Mouse (Mus musculus): ENCODE measurements around the gene Cald1.

The Cald1 gene

DNA sequence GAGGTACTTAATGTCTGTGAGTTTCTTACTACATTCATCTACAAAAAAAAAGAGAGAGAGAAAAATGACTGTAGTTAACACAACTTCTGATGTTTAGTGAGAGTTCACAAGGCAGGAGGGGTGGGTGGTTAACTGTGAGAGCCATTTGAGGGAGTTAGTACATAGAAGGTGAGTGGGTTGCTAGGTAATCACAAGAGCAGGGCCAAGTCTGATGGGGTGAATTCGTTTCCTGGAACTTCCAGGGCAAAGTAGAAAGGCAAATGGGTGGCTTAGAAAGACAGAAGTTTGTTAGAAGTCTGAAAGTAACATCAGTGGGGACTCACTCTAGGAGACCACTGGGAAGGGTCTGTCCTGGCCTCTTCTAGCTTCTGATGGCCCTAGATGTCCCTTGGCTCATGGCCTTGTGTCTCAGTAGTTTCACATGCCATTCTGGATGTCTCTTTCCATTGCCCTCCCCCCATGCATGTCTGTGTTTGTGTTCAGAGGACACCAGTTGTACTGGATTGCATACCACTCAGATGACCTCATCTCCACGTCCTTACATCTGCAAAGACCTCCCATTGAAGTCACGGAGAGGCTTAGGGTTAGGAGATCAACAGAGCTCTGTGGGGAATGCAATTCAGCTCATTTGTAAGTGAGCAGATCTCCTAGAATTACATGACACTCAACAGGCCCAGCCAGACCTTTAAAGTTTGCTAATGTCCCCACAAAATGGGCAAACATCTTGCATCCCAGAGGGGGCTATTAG lies 118.8 kb downstream of the Cald1 start:
- no peak for DNase-seq (ENCODE audit: low read depth, low spot score)

DNA sequence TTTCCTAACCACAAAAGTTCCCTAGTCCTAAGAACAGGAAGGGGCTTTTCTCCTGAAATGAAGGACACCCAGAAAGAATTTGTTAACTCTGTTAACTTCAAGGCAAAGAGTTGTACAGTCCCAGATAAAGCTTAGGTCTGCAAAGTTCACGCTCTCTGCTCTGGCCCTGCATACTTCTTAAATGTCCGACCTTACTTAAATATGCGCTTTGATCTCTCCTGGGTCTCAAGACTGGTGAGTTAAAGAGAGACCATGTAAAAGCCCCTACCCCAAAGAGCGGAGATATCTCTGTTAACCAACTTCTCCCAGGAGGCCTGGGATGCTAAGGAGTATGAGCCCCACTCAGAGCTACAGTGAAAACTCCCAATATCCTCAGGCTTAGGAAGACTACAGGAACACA lies 119.4 kb downstream of the Cald1 start:
- no peak for DNase-seq (ENCODE audit: low read depth, low spot score)

DNA sequence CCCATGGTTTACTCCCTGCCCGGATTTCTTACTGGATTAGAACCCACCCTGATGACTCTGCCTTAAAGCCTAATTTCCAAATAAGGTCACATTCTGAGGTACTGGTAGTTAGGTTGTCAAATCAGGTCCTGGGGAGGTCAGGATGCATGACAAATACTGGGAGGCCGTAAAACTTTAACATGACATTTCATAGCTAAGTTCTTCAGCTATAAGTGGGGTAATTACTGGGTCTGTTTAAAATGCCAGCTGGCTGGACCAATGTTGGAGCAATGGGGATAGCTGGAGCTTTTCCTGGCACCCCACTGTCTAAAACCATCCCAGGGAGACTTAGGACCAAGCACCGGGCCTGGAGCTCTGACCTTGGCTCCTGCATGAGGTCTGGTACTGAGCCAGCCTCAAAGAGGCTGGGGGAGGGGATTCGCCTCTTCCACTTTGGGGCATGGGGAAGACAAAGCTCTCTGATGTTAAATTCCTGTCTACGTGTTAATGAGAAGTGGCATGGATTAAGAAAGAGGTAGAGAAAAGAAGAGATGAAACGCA lies 120.9 kb downstream of the Cald1 start:
- DNase-seq (ENCODE audit: low read depth, low spot score) = no peak

DNA sequence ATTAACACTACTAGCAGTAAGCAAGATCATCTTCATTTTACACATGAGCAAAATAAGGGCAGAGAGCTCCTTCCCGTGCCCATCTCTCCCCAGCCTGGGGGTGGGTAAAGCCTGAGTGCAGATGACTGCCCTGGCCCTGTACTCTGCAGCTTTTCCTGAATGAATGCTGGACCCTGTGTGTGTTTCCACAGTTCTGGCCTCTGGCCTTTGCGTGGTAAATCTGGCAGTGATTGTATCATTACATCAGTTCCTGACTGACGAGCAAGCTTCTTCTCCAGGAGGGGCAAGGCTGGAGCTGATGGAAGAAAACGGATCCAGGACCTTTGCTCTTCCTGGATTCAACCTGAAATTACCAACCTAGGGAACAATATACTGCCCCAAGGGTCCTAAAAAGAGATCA lies 122.1 kb downstream of the Cald1 start:
- no peak for DNase-seq (ENCODE audit: low read depth, low spot score)

DNA sequence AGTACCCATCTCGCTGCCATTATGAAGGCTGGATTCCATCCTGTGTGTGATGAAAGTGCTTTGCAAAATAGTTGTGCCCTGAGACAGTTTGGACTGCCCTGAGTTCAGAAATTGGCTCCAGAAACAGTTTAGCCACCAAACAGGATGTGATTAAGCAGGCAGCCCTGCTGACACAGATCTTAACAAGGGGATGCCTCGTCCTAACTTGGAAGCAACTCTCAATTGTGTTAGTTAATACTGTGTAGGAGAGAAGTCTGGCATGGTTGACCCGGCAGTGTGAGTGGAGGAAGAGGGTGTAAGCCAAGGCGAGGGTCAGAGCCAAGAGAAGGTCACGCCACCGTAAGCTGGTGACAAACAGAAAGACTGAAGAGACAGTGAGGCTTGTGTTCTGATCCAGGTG lies 123.4 kb downstream of the Cald1 start:
- no peak for DNase-seq (ENCODE audit: low read depth, low spot score)

DNA sequence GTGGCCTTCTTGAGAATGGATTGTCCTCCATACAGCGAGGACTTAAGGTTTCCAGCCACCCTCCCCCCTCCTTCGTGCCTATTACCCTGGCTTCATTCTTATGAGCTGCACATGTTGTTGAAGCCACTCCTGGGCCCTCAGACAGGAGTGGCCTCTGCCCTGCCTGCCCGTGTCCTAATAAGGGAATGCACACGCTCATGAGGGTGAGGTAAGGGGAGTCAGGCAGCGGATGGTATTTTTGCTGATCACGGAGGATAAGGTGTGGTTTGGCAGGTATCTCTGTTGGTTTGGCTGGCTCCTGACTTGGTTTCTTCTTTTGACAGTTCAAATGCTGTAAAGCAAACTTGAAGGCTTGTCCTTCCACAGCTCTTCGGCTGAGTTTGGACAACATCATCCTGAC lies 124.4 kb downstream of the Cald1 start:
- DNase-seq (ENCODE audit: low read depth, low spot score) = no peak

DNA sequence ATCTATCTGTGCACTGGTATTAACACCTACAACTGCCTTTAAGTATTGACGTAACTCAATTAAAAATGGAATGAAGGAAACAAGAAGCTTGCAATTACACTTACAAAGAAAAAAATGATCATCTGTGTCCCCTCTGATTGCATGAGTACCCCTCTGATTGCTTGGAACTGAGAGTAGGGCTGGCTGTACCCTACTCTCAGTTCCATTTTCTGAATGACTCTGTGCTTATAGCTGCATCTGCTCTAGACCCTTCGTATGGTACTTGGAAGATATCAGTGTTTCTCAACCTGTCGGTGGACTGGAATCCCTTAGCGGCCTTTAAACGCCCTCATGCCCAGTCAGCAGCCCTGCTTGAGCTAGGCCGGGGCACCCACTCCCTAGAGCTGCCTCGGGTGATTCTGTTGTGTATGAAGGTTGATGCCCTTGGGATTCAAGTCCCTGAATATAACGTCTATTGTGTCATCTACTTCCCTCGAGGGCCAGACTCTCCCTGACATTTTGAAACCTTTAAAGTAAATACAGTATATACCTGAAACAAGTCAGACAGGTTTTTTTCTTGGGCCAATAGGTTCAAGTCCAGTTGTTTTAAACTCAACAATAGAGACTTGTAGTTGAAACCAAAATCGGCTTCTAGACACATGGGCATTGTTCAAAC lies 125.1 kb downstream of the Cald1 start:
- DNase-seq (ENCODE audit: low read depth, low spot score) = no peak

DNA sequence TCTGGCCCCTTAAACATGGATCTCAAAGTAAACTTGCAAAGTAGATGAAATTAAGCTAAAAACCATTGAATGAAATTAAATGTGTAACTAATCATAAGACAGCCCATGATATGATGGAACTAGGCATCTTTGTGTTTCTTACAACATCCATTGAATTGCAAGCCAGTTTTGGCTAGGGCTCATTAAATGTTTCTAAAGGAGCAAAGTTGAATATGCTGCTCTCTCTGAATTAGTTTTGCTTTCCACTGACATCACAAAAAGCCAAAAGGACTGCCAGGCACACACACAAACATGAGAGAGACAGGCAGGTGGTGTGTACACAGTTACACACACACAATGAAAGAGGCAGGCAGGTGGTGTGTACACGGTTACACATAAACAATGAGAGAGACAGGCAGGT lies 127.4 kb downstream of the Cald1 start:
- no peak for DNase-seq (ENCODE audit: low read depth, low spot score)

DNA sequence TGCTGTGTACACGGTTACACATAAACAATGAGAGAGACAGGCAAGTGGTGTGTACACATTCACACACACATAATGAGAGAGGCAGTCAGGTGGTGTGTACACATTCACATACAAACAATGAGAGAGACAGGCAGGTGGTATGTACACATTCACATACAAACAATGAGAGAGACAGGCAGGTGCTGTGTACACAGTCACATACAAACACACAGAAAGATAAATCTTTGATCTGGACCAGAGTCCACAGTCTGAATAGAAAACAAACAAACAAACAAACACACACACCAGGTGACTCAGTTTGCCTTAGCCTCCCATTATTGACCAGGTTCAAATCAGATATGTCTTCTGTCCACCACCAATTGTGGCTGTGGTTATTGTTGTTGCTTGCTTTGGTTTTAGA lies 127.8 kb downstream of the Cald1 start:
- DNase-seq (ENCODE audit: low read depth, low spot score) = no peak

DNA sequence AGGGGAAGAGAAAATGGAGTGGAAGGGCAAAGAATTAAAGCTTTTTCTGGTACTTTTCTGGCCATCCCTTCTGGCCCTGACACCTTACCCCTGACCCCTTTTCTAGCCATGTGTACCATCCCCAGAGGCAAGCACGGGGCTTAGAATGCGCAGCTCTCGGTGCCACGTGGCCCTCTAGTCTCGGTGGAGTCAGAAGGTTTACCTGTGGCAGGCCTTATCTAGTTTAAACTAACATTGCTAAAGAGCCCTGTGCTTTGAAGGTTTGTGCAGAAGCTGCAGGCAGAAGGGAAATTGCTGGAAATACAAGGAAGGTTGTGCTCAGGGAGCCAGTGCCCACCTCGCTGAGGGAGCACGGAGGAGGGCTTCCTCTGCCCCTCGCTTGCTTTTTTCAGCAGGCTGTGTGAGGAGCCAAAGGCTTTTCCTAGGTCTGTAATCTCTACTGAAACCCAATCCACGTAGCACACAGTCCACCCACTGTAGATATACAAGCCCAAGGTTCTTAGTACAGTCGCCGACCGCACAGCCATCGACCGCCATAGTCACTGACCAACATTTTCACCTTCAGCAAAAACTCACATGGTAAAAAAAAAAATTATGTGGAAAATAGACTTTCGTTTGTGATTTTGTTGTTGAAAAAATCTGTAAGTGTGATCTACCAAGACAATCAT lies 129.2 kb downstream of the Cald1 start:
- DNase-seq (ENCODE audit: low read depth, low spot score) = no peak

DNA sequence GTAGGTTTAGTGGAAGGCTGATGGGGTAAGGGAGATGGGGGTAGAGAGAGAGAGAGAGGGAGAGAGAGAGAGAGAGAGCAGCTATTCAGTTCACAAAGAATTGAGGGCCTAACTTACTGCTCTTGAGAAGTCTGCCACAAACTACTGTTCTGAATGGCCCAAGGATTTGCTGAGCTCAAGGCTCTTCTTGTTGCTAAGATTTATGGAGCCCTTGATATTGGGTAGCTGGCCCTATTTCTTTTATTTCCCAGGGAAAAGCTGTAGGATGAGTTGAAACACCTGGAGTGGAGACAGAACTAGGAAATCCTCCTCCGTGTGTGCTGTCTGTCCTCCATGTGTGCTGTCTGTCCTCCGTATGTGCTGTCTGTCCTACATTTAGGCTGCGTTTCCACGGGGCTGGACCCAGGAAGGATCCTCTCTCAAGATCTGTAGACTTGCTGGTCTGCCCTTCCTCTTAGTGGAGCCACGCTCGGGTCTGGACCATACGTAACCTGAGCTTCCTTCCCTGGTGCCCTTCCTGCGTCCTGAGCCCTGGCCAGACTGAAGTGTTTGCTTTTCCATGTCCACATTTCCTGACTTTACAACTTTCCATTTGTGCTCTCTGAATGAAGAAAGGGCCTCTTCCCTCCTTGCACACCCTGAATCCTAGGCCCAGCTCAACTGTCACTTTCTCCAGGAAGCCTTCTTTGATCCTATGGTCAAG lies 131.3 kb downstream of the Cald1 start:
- no peak for DNase-seq (ENCODE audit: low read depth, low spot score)

DNA sequence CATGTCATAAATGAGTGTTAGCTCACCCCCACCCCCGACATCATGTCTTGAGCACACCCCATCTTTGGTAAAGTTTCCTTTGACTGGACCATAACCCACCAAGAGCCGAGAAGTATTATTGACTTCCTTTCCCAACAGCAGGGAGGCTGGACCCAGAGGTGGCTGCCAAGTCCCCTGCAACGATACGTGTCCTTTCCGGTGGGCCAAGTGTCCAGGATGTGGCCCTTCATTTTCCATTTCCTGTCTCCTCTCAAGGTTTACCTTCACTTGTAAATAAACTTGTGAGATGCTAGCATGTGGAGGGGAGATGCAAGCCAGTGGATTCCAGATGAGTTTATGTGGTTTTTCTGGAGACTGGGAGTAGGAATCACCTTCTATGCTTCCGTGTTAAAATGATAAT lies 132.7 kb downstream of the Cald1 start:
- no peak for DNase-seq (ENCODE audit: low read depth, low spot score)

DNA sequence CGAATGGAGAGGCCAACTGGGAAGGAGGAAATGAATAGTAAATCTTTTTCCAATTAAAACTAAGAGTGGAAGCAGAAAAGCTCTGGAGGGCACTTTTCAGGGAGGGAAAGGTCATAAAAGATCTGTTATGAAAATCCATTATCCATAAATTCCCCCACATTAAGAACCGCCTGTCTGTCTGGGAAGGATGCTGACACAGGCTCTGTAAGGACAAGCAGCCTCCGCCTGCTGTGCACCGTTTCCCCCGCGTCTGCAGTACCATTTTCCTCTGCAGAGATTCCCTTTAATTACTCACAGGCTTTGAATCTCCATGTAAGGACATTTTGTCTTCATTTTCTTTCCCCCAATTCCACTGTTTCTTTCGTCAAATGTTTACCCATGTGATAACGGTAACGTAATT lies 133.2 kb downstream of the Cald1 start:
- no peak for DNase-seq (ENCODE audit: low read depth, low spot score)

DNA sequence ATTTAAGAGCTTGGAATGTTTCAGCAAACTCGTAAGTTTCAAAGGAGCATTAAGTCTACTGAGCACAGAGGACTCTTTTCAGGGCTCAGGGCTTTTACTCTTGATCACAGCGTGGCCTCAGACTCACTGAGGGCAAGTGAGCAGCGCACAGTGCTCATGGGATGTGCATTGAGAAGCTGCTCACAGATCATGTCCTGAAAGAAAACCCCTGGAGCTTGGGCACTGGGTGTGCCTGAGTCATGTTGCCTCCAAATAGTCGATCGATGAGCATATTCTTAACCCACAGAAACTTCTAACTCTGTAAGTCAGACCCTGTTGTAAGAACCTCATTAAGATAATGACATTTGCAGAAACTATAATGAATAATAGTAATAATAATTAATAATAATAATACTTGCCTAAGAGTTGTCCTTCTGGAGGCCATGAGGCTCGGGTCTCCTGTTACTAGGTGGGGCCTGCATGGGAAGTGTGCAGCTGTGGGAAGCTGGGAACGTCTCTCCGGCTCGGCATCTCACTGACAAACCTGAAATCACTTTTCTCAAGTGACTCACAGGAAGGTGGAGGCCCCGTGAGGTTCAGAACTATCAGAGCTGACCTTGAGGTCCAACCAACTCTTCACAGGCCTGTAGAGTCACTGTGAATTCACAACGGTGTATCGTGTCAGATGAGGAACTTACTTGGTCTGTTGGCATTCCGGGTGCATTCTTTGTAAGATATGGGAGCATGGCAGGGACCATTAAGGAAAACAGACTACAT lies 136.8 kb downstream of the Cald1 start:
- no peak for DNase-seq (ENCODE audit: low read depth, low spot score)

DNA sequence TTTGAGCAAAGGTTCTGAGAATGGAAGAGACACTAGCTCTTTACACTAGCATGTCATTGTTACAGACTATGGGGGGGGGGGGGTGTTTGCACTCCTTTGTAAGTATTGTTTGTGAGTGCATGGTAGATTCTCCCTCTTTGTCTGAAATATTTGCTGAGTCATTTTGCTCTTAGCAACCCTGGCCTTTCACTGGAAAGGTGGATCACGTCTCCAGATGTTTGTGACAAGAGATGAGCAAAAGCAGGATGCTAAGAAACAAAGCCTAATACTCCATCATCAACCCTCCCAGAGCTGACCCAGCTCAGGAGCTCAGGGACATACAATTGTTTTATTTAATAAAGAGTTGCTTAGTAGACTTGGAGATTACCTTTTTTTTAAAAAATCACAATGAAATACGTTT lies 138.6 kb downstream of the Cald1 start:
- no peak for DNase-seq (ENCODE audit: low read depth, low spot score)

DNA sequence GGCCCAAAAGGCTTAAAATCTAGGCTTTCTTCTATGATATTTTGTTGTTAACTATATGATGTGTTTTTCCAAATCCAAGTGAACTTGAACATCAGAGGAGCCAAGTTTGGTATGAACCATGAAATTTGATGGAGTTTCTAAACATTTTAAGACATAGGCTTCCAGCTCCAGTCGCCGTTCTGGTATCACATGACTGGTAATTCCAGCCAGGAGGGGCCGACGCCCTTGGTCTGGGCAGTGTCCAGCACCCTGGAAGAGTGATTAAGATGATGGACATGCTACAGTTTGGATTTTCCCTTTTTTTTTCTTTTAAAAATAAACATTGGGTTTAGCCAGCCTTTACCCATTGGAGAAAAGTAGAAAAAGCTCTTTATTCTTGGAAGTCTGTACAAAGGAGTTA lies 145.6 kb downstream of the Cald1 start:
- DNase-seq (ENCODE audit: low read depth, low spot score) = no peak

DNA sequence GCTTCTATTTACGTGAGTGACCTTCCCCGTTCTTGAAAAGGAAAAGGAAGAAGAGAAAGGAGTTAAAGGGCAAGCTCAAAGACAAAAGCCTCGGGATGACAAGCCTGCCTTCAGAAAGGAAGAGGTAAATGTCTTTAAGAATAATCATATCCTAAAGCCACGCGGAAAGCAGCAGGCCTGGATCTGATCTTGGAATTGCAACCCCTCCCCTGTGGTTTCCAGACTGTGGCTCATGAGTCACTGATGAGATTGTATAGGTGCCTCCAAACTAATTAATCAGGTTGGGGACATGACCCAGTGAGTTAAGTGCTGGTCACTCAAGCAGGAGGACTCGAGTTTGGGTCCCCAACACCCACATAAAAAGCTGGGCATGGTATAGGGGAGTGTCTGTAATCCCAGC lies 149.5 kb downstream of the Cald1 start:
- DNase-seq (ENCODE audit: low read depth, low spot score) = no peak

DNA sequence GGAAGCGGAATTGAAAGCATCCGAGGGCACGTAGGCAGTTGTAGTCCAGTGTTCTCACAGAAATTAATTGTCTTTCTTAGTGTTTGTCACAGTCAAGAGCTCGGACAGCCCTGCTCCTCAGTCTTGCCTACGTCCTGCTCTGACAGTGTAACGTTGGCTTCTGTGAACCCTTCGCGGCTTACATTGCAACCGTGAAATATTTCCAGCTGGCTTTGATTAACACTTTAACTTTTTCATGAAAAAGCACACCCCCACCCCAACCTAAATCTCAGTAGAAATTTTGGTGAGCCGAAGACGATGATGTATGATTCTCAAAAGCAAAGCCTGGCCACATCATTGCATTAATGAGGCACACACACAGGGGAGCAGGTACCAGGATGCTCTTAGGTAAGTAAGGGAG lies 150.3 kb downstream of the Cald1 start:
- DNase-seq (ENCODE audit: low read depth, low spot score) = peak; percentile 23

DNA sequence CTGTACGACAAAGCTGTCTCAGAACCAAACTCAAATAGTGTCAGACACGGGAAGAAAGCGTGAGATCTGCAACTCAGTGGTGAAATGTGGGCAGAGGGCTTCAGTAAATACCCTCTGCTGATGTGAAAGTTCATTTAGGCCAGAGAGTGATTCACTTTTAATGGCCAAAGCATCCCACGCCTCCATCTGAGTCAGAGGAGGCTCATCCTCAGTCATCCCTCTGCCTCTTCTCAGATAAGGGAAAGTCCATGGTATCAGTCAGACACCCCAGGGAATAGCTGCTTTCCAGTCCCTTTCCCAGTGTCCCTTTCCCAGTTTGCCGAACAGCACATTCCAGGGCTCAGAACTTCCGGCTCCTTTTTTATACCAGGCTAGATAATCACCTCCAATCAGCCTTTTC lies 151.2 kb downstream of the Cald1 start:
- DNase-seq (ENCODE audit: low read depth, low spot score) = no peak

DNA sequence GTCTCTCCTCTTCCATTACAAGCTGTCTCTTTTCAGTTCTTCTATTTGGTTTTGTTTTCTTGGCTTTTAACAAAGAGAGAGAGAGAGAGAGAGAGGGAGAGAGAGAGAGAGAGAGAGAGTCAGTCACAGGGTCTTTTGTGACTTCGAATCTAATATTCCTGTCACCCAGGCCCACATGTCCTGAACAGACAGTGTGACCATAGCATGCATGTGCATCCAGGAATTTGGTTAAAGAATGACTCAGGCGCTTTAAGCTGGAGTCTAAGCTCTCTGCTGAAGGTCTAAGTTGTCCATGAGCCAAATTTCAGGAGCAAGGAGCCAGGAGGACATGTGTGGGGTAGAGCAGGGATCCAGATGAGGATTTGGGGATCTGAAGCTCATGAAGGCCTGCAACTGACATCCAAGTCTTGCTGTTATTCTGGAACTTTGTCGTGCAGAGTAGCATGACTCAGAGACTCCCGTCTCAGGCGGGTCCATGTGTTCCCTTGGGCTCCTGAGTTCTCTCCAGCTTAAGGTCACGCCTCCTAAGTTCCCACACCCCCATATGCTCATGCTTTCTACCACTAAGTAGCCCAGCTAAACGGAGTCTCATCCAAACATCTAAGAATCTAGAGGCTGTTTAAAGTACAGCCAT lies 152.3 kb downstream of the Cald1 start:
- no peak for DNase-seq (ENCODE audit: low read depth, low spot score)

DNA sequence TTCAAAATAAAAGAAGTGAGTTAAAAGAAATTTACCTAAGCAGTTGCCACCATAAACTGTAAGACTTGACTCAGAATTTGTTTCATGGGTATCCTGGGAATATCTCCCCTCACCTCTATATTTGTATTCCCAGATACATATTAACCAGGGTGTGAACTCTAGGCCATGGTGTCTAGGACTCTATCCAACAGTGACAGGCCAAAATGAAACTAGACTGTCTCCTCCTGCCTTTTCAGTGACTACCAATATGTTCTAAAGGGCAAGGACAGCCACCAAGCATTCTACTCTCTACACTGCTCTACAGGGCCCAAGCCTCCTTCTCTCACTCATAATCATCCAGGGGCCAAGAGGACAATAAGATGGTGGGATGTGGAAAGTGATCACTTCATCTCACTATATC lies 153.3 kb downstream of the Cald1 start:
- DNase-seq (ENCODE audit: low read depth, low spot score) = no peak
